ENCODE assay signal across 8 mouse cellular contexts in the genomic region with DNA sequence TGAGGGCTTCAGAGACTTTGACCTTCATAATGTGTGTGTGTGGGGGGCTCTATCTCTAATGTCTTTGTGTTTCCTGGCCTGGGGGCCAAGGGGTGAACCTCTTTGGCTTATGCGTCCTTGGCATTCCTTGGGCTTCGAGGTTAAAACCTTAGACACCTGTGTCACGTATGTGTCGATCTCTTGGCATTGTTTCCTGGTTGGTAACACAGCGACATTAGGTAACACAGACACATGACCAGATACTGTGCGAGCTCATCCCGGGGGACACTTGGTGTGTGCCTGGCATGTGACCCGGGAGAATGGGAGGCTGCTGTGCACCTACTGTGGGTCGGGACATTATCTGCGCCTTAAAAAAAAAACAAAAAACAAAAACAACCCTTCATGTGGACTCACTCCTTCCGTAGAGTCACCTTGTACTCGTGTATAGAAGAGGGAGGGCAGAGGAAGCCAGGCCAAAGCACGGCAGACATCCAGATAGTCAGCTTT. TPM values are rescaled to one million over a fixed set of nuclear protein-coding genes. Genes with fewer than 3 reads are reported as not detected.
DNase-seq lines count a peak whose midpoint lies in the region; ATAC-seq lines count a peak whose summit lies in the region.

No protein-coding gene starts in this region.

- H3K4me3 ChIP-seq in kidney, embryonic 15.5 days (replicated peaks): no peak overlapping the region
- no peak overlapping the region for H3K4me3 ChIP-seq in embryonic facial prominence, embryonic 11.5 days (ENCODE audit: low read depth, low read length)
- H3K4me3 ChIP-seq in hindbrain, embryonic 13.5 days: no peak overlapping the region
- no peak overlapping the region for H3K4me3 ChIP-seq in midbrain, embryonic 12.5 days

- no peaks in the 10 kb centered on the region for H3K9me3 ChIP-seq in kidney, embryonic 15.5 days (replicated peaks)
- H3K9me3 ChIP-seq in embryonic facial prominence, embryonic 11.5 days (replicated peaks; ENCODE audit: control insufficient read depth, low read length): no peaks in the 10 kb centered on the region
- no peaks in the 10 kb centered on the region for H3K9me3 ChIP-seq in hindbrain, embryonic 13.5 days
- H3K9me3 ChIP-seq in midbrain, embryonic 12.5 days: no peaks in the 10 kb centered on the region

- no peak for DNase-seq in kidney, postnatal 10 days
- DNase-seq in embryonic facial prominence, embryonic 11.5 days (ENCODE audit: low spot score): no peak
- no peak for DNase-seq in thymus, postnatal 10 days (ENCODE audit: low spot score in 2 of 2)
- no peak for DNase-seq in urinary bladder, postnatal 36 days (ENCODE audit: low spot score in 2 of 2)
- DNase-seq in right cerebral cortex, postnatal 14 days: no peak

- no peaks in the 10 kb centered on the region for H3K27me3 ChIP-seq in kidney, embryonic 15.5 days
- no peaks in the 10 kb centered on the region for H3K27me3 ChIP-seq in embryonic facial prominence, embryonic 11.5 days (ENCODE audit: control insufficient read depth, insufficient read depth, low read length)
- no peaks in the 10 kb centered on the region for H3K27me3 ChIP-seq in hindbrain, embryonic 13.5 days
- no peaks in the 10 kb centered on the region for H3K27me3 ChIP-seq in midbrain, embryonic 12.5 days

- H3K27ac ChIP-seq in kidney, embryonic 15.5 days: peak overlapping the region; percentile 90
- H3K27ac ChIP-seq in embryonic facial prominence, embryonic 11.5 days (replicated peaks; ENCODE audit: low read depth, low read length): no peak overlapping the region
- H3K27ac ChIP-seq in hindbrain, embryonic 13.5 days: peak overlapping the region; percentile 82
- H3K27ac ChIP-seq in midbrain, embryonic 12.5 days (replicated peaks): peak overlapping the region; percentile 46; the same call in 1 of the 2 replicates

- H3K9ac ChIP-seq in kidney, embryonic 15.5 days: peak overlapping the region; percentile 11; the same call in 1 of the 2 replicates
- H3K9ac ChIP-seq in embryonic facial prominence, embryonic 11.5 days (replicated peaks; ENCODE audit: low read length): 0 out of 2 replicates have a peak overlapping the region, but pooled peaks have one; percentile 9
- H3K9ac ChIP-seq in hindbrain, embryonic 13.5 days: 0 out of 2 replicates have a peak overlapping the region, but pooled peaks have one; percentile 55
- H3K9ac ChIP-seq in midbrain, embryonic 12.5 days (replicated peaks): no peak overlapping the region

- peaks cover 36% of the 10 kb centered on the region for H3K36me3 ChIP-seq in kidney, embryonic 15.5 days
- H3K36me3 ChIP-seq in embryonic facial prominence, embryonic 11.5 days (replicated peaks; ENCODE audit: control insufficient read depth, insufficient read depth, low read depth, low read length): peaks cover 2% of the 10 kb centered on the region
- peaks cover 15% of the 10 kb centered on the region for H3K36me3 ChIP-seq in hindbrain, embryonic 13.5 days
- no peaks in the 10 kb centered on the region for H3K36me3 ChIP-seq in midbrain, embryonic 12.5 days

- peaks cover 76% of the 10 kb centered on the region for H3K4me1 ChIP-seq in kidney, embryonic 15.5 days
- peaks cover 14% of the 10 kb centered on the region for H3K4me1 ChIP-seq in embryonic facial prominence, embryonic 11.5 days (ENCODE audit: control insufficient read depth, insufficient read depth, low read length)
- peaks cover 65% of the 10 kb centered on the region for H3K4me1 ChIP-seq in hindbrain, embryonic 13.5 days (replicated peaks)
- H3K4me1 ChIP-seq in midbrain, embryonic 12.5 days: peaks cover 42% of the 10 kb centered on the region

- peak overlapping the region; percentile 47 for H3K4me2 ChIP-seq in kidney, embryonic 15.5 days
- H3K4me2 ChIP-seq in embryonic facial prominence, embryonic 11.5 days (ENCODE audit: low read depth, low read length): no peak overlapping the region
- H3K4me2 ChIP-seq in hindbrain, embryonic 13.5 days: peak overlapping the region; percentile 33
- H3K4me2 ChIP-seq in midbrain, embryonic 12.5 days (replicated peaks): peak overlapping the region; percentile 28

- 21% methylated on average over 13 of the region's 13 CpGs for WGBS in kidney, embryonic 15.5 days
- WGBS in embryonic facial prominence, embryonic 11.5 days: 24% methylated on average over 13 of the region's 13 CpGs
- 28% methylated on average over 13 of the region's 13 CpGs for WGBS in hindbrain, embryonic 13.5 days
- WGBS in midbrain, embryonic 12.5 days: 29% methylated on average over 13 of the region's 13 CpGs

- ATAC-seq in kidney, embryonic 15.5 days (replicated peaks; ENCODE audit: low FRiP score): no peak
- no peak for ATAC-seq in embryonic facial prominence, embryonic 11.5 days (replicated peaks; ENCODE audit: insufficient number of reproducible peaks, low FRiP score, low TSS enrichment, low read depth)
- ATAC-seq in hindbrain, embryonic 13.5 days (ENCODE audit: low FRiP score): 0 out of 2 replicates have a peak, but pooled peaks have one; percentile 1
- ATAC-seq in midbrain, embryonic 12.5 days (ENCODE audit: low FRiP score, low read depth): no peak

RNA-seq across cellular contexts. Expression of a gene that starts 26.3 kb away (rescaled TPM):
- 29.3 and 32.1 TPM in 2 replicates for polyA plus RNA-seq in kidney, embryonic 15.5 days (2015; fragmentation: Nextera tagmentation; extraction: Ambion mirVana)
- polyA plus RNA-seq in embryonic facial prominence, embryonic 11.5 days (2014; fragmentation: Nextera tagmentation; extraction: Ambion mirVana): 32.7 and 40.2 TPM in 2 replicates
- polyA plus RNA-seq in hindbrain, embryonic 13.5 days (2015; fragmentation: Nextera tagmentation; extraction: Ambion mirVana): 17.1 and 20.3 TPM in 2 replicates
- polyA plus RNA-seq in midbrain, embryonic 12.5 days (2016; fragmentation: Nextera tagmentation; extraction: Ambion mirVana): 15.5 and 17.3 TPM in 2 replicates

RNA-seq across cellular contexts. Expression of a gene that starts 28.9 kb away (rescaled TPM):
- 0.48 and 0.51 TPM in 2 replicates for polyA plus RNA-seq in kidney, embryonic 15.5 days (2015; fragmentation: Nextera tagmentation; extraction: Ambion mirVana)
- 0.25 and 0.43 TPM in 2 replicates for polyA plus RNA-seq in embryonic facial prominence, embryonic 11.5 days (2014; fragmentation: Nextera tagmentation; extraction: Ambion mirVana)
- 1.5 and 1.6 TPM in 2 replicates for polyA plus RNA-seq in hindbrain, embryonic 13.5 days (2015; fragmentation: Nextera tagmentation; extraction: Ambion mirVana)
- polyA plus RNA-seq in midbrain, embryonic 12.5 days (2016; fragmentation: Nextera tagmentation; extraction: Ambion mirVana): 0.67 and 0.80 TPM in 2 replicates

RNA-seq across cellular contexts. Expression of a gene that starts 46.3 kb away (rescaled TPM):
- polyA plus RNA-seq in kidney, embryonic 15.5 days (2015; fragmentation: Nextera tagmentation; extraction: Ambion mirVana): 36.3 and 39.1 TPM in 2 replicates
- polyA plus RNA-seq in embryonic facial prominence, embryonic 11.5 days (2014; fragmentation: Nextera tagmentation; extraction: Ambion mirVana): 55.4 and 57.1 TPM in 2 replicates
- 5.9 and 6.0 TPM in 2 replicates for polyA plus RNA-seq in hindbrain, embryonic 13.5 days (2015; fragmentation: Nextera tagmentation; extraction: Ambion mirVana)
- 28.3 and 29.0 TPM in 2 replicates for polyA plus RNA-seq in midbrain, embryonic 12.5 days (2016; fragmentation: Nextera tagmentation; extraction: Ambion mirVana)
